Mouse (Mus musculus): ENCODE results near the gene Itpa.

GRCm38 (mm10) chr2:130727752-130728151, 60.3 kb downstream of the Itpa start:
- TF ChIP-seq CTCF (IDR thresholded peaks at IDR 0.05; ENCODE audit: control insufficient read depth, insufficient read depth, insufficient replicate concordance, low read depth, low read length): no peak
- TF ChIP-seq POLR2A (IDR thresholded peaks at IDR 0.05; ENCODE audit: control insufficient read depth, low read depth, low read length): no peak

Data from testis, adult 2 months (tissue).